Mouse (Mus musculus) lung, embryonic 16.5 days (tissue): ENCODE results near the gene Olfr825. TPM values are rescaled to one million over a fixed set of nuclear protein-coding genes. Genes with fewer than 3 reads are reported as not detected.
"Not testable (repeated sequence)": the region's sequence is repeated elsewhere in the genome, so short reads cannot be mapped to it uniquely, and the experiment has no call there.

Experiments used
- ATAC-seq: fragments of 200-750 bp; cut with Nextera tagmentation; 2 replicates; pipeline ENCODE4 v1.8.0; 2017; ENCODE audit warnings: low read depth, mild to moderate bottlenecking, moderate library complexity
- H3K27ac ChIP-seq: fragments of 300-500 bp; sonication (generic); 2 replicates; pipeline ENCODE4 v1.5.1; 2014; ENCODE audit warnings: mild to moderate bottlenecking, control low read depth, low read length
- H3K27me3 ChIP-seq: fragments of 300-500 bp; sonication (generic); 2 replicates; pipeline ENCODE4 v1.6.1; 2014; ENCODE audit warnings: low read depth, low read length, mixed read lengths; ENCODE audit not compliant: control insufficient read depth, insufficient read depth
- H3K36me3 ChIP-seq: fragments of 300-500 bp; sonication (generic); 2 replicates; pipeline ENCODE4 v1.6.1; 2014; ENCODE audit warnings: low read length; ENCODE audit not compliant: control insufficient read depth, insufficient read depth
- H3K4me1 ChIP-seq: fragments of 300-500 bp; sonication (generic); replicated peaks from 2 replicates; pipeline ENCODE4 v1.6.1; 2014; ENCODE audit warnings: low read length, mixed read lengths; ENCODE audit not compliant: control insufficient read depth, insufficient read depth
- H3K4me2 ChIP-seq: fragments of 300-500 bp; sonication (generic); 2 replicates; pipeline ENCODE4 v1.6.1; 2014; ENCODE audit warnings: low read depth, low read length, control low read depth
- H3K4me3 ChIP-seq: fragments of 300-500 bp; sonication (generic); 2 replicates; pipeline ENCODE4 v1.5.1; 2014; ENCODE audit warnings: mild to moderate bottlenecking, low read length, control low read depth
- H3K9ac ChIP-seq: fragments of 300-500 bp; sonication (generic); 2 replicates; pipeline ENCODE4 v1.6.1; 2014; ENCODE audit warnings: low read length, control low read depth
- H3K9me3 ChIP-seq: fragments of 300-500 bp; sonication (generic); 2 replicates; pipeline ENCODE4 v1.6.1; 2016; ENCODE audit warnings: low read length; ENCODE audit not compliant: control insufficient read depth
- WGBS: fragments of 180-500 bp; shearing (Covaris S2); extraction: QIAGEN DNeasy Blood & Tissue Kit; methylation state at CpG from one replicate; pipeline ENCODE4 v1.1.7; 2014; 5-methylcytosine and 5-hydroxymethylcytosine counted together
- polyA plus RNA-seq: library from polyadenylated mRNA; unstranded; fragments of >200 nt; fragmentation: Nextera tagmentation; extraction: Ambion mirVana; gene quantifications from 2 replicates; pipeline ENCODE4 v1.2.1, GENCODE M21; 2015

Gene Olfr825
- polyA plus RNA-seq = not detected in 2 replicates

- Histone ChIP-seq H3K4me2 (no peak within 1 kb of the TSS), H3K27ac (no peak within 1 kb of the TSS), H3K4me3 (no peak within 1 kb of the TSS), H3K27me3 (no peaks in the 10 kb centered on the region), H3K9me3 (no peaks in the 10 kb centered on the region), H3K9ac (no peak within 1 kb of the TSS), H3K36me3 (no peaks in the 10 kb centered on the region), H3K4me1 (no peaks in the 10 kb centered on the region)
- ATAC-seq = no peak
These were observed at the start of gene Olfr825 for GRCm38 (mm10) chr10:130166666-130167065. Gene Olfr825 (minus strand): TSS chr10:130166766.

GRCm38 (mm10) chr10:130214303-130214702, 47.7 kb upstream of the Olfr825 start, which contains the start of gene Olfr827:
Gene Olfr827 (minus strand): TSS chr10:130214403.
- no peak within 1 kb of the TSS for H3K4me3 ChIP-seq
- H3K36me3 ChIP-seq = no peaks in the 10 kb centered on the region
- WGBS = 79% methylated on average over 1 of the region's 1 CpGs
- H3K9me3 ChIP-seq = no peaks in the 10 kb centered on the region
- H3K4me2 ChIP-seq = no peak within 1 kb of the TSS
- H3K27ac ChIP-seq = no peak within 1 kb of the TSS
- no peaks in the 10 kb centered on the region for H3K27me3 ChIP-seq
- H3K9ac ChIP-seq = no peak within 1 kb of the TSS
- ATAC-seq = no peak
- no peaks in the 10 kb centered on the region for H3K4me1 ChIP-seq

GRCm38 (mm10) chr10:130184086-130184485, 17.5 kb upstream of the Olfr825 start, which contains the start of gene Olfr826:
Gene Olfr826 (minus strand): TSS chr10:130184186.
- ATAC-seq = no peak
- H3K4me2 ChIP-seq = no peak within 1 kb of the TSS
- no peaks in the 10 kb centered on the region for H3K27me3 ChIP-seq
- no peaks in the 10 kb centered on the region for H3K9me3 ChIP-seq
- no peak within 1 kb of the TSS for H3K27ac ChIP-seq
- no peaks in the 10 kb centered on the region for H3K36me3 ChIP-seq
- H3K4me1 ChIP-seq = no peaks in the 10 kb centered on the region
- 51% methylated on average over 1 of the region's 1 CpGs for WGBS
- H3K9ac ChIP-seq = no peak within 1 kb of the TSS
- H3K4me3 ChIP-seq = no peak within 1 kb of the TSS

GRCm38 (mm10) chr10:130165196-130165595, 1.4 kb downstream of the Olfr825 start:
- Histone ChIP-seq H3K4me1 (no peaks in the 10 kb centered on the region), H3K4me3 (no peak overlapping the region), H3K27me3 (no peaks in the 10 kb centered on the region), H3K4me2 (no peak overlapping the region), H3K36me3 (no peaks in the 10 kb centered on the region), H3K9ac (no peak overlapping the region), H3K27ac (no peak overlapping the region), H3K9me3 (no peaks in the 10 kb centered on the region)
- no peak for ATAC-seq

GRCm38 (mm10) chr10:130144121-130144520, 22.4 kb downstream of the Olfr825 start:
- Histone ChIP-seq H3K27me3 (no peaks in the 10 kb centered on the region), H3K36me3 (no peaks in the 10 kb centered on the region), H3K27ac (no peak overlapping the region), H3K9ac (no peak overlapping the region), H3K4me1 (no peaks in the 10 kb centered on the region), H3K4me2 (no peak overlapping the region), H3K9me3 (no peaks in the 10 kb centered on the region), H3K4me3 (no peak overlapping the region)
- ATAC-seq = no peak
- WGBS = 67% methylated on average over 5 of the region's 5 CpGs

GRCm38 (mm10) chr10:130142481-130142880, 24.1 kb downstream of the Olfr825 start:
- H3K9ac ChIP-seq, H3K36me3 ChIP-seq, H3K9me3 ChIP-seq, H3K4me1 ChIP-seq, H3K4me3 ChIP-seq, H3K27me3 ChIP-seq, H3K27ac ChIP-seq, ATAC-seq, H3K4me2 ChIP-seq: not testable (repeated sequence)
- 72% methylated on average over 5 of the region's 5 CpGs for WGBS

- Histone ChIP-seq H3K27me3 (no peaks in the 10 kb centered on the region), H3K4me2 (no peak overlapping the region), H3K9ac (no peak overlapping the region), H3K4me1 (no peaks in the 10 kb centered on the region), H3K9me3 (no peaks in the 10 kb centered on the region), H3K27ac (no peak overlapping the region), H3K4me3 (no peak overlapping the region), H3K36me3 (no peaks in the 10 kb centered on the region)
- ATAC-seq = no peak
These were observed 31.8 kb downstream of the Olfr825 start for GRCm38 (mm10) chr10:130134811-130135210.

- not testable (repeated sequence) for H3K27me3 ChIP-seq, H3K9me3 ChIP-seq, H3K4me1 ChIP-seq, H3K9ac ChIP-seq, H3K27ac ChIP-seq, H3K4me3 ChIP-seq, H3K4me2 ChIP-seq, ATAC-seq, H3K36me3 ChIP-seq
These were observed 36.7 kb downstream of the Olfr825 start, which contains the start of gene Olfr824 for GRCm38 (mm10) chr10:130129900-130130299. Gene Olfr824 (minus strand): TSS chr10:130130000.

GRCm38 (mm10) chr10:130116045-130116444, 50.5 kb downstream of the Olfr825 start:
- H3K4me1 ChIP-seq, H3K4me3 ChIP-seq, H3K27ac ChIP-seq, H3K9me3 ChIP-seq, H3K9ac ChIP-seq, ATAC-seq, H3K4me2 ChIP-seq, H3K36me3 ChIP-seq, H3K27me3 ChIP-seq: not testable (repeated sequence)
- 66% methylated on average over 3 of the region's 3 CpGs for WGBS

- not testable (repeated sequence) for H3K4me2 ChIP-seq, H3K9me3 ChIP-seq, ATAC-seq, H3K36me3 ChIP-seq, H3K4me1 ChIP-seq, H3K4me3 ChIP-seq, H3K27ac ChIP-seq, H3K9ac ChIP-seq, H3K27me3 ChIP-seq
- 72% methylated on average over 1 of the region's 1 CpGs for WGBS
These were observed 51.3 kb downstream of the Olfr825 start, which contains the start of gene Olfr823 for GRCm38 (mm10) chr10:130115283-130115682. Gene Olfr823 (minus strand): TSS chr10:130115383.
